Comparison of ENCODE assay signal across 31 mouse cellular contexts in genomic region chr5:26079023-26079422, GRCm38 (mm10). TPM values are rescaled to one million over a fixed set of nuclear protein-coding genes. Genes with fewer than 3 reads are reported as not detected.
A peak's percentile ranks its signal among the peaks of the same experiment; 100 is the strongest.
DNase-seq lines count a peak whose midpoint lies in the region; ATAC-seq and TF ChIP-seq lines count a peak whose summit lies in the region.
"Not testable (repeated sequence)": the region's sequence is repeated elsewhere in the genome, so short reads cannot be mapped to it uniquely, and the experiment has no call there.
"Had no signal": no experiment of that assay in that cellular context is flagged by ENCODE, and none has a peak within 500 bp of the region (broad histone marks: within the 10 kb centered on the region; RNA-seq: fewer than 3 reads in every experiment).

No protein-coding gene starts in this region.

- not testable (repeated sequence) for H3K9ac ChIP-seq in hindbrain, embryonic 11.5 days (ENCODE audit: low read depth, low read length); limb, embryonic 11.5 days (ENCODE audit: low read length); midbrain, embryonic 14.5 days (replicated peaks; ENCODE audit: low read length)

- peak; percentile 3 for DNase-seq in adrenal gland, postnatal 10 days
- DNase-seq in embryo, embryonic 10 days (ENCODE audit: low spot score): peak; percentile 42
- peak; percentile 26 for DNase-seq in hindbrain, embryonic 11.5 days (ENCODE audit: low spot score)
- DNase-seq in limb, embryonic 11.5 days (ENCODE audit: low spot score): peak; percentile 21
- peak; percentile 3 for DNase-seq in midbrain, embryonic 14.5 days
- DNase-seq in thymus, postnatal 4 days: peak; percentile 3

- H3K4me1 ChIP-seq in E14TG2a.4 (replicated peaks; ENCODE audit: low read depth, low read length); hindbrain, embryonic 11.5 days (replicated peaks; ENCODE audit: control insufficient read depth, insufficient read depth, low read length); limb, embryonic 11.5 days (ENCODE audit: control insufficient read depth, insufficient read depth, low read length); midbrain, embryonic 14.5 days (ENCODE audit: control insufficient read depth, insufficient read depth, low read length): not testable (repeated sequence)

- H3K36me3 ChIP-seq in E14TG2a.4 (ENCODE audit: insufficient read depth, low read length); hindbrain, embryonic 11.5 days (ENCODE audit: control insufficient read depth, insufficient read depth, low read length); limb, embryonic 11.5 days (ENCODE audit: control insufficient read depth, insufficient read depth, low read length); midbrain, embryonic 14.5 days (ENCODE audit: control insufficient read depth, insufficient read depth, low read length): not testable (repeated sequence)

- not testable (repeated sequence) for H3K4me3 ChIP-seq in E14TG2a.4 (replicated peaks; ENCODE audit: low read length); hindbrain, embryonic 11.5 days (ENCODE audit: low read depth, low read length); limb, embryonic 11.5 days (ENCODE audit: low read depth, low read length); midbrain, embryonic 14.5 days (replicated peaks; ENCODE audit: low read depth, low read length)

- ATAC-seq in hindbrain, embryonic 11.5 days (ENCODE audit: low FRiP score); limb, embryonic 11.5 days (ENCODE audit: insufficient number of reproducible peaks, low FRiP score, low TSS enrichment, low read depth); midbrain, embryonic 14.5 days (ENCODE audit: low FRiP score, low TSS enrichment): not testable (repeated sequence)

- not testable (repeated sequence) for H3K4me2 ChIP-seq in hindbrain, embryonic 11.5 days (replicated peaks; ENCODE audit: low read depth, low read length); limb, embryonic 11.5 days (ENCODE audit: low read depth, severe bottlenecking); midbrain, embryonic 14.5 days (ENCODE audit: low read length)

- TF ChIP-seq CTCF in E14TG2a.4 (conservative IDR thresholded peaks at IDR 0.05; ENCODE audit: low read length): peak; percentile 19; the same call in 1 of the 2 replicates

- peaks cover 10% of the 10 kb centered on the region for H3K9me3 ChIP-seq in E14TG2a.4 (ENCODE audit: low read length)
- H3K9me3 ChIP-seq in hindbrain, embryonic 11.5 days (ENCODE audit: control insufficient read depth, low read length); limb, embryonic 11.5 days (ENCODE audit: control insufficient read depth, low read length); midbrain, embryonic 14.5 days (ENCODE audit: control insufficient read depth, low read length): not testable (repeated sequence)

- not testable (repeated sequence) for H3K27ac ChIP-seq in hindbrain, embryonic 11.5 days (ENCODE audit: low read depth, low read length); limb, embryonic 11.5 days (replicated peaks; ENCODE audit: low read depth, low read length); midbrain, embryonic 14.5 days (replicated peaks; ENCODE audit: low read depth, low read length)

- H3K27me3 ChIP-seq in E14TG2a.4 (ENCODE audit: insufficient read depth, low read length); hindbrain, embryonic 11.5 days (ENCODE audit: control insufficient read depth, insufficient read depth, low read length); limb, embryonic 11.5 days (ENCODE audit: control insufficient read depth, insufficient read depth, low read length); midbrain, embryonic 14.5 days (ENCODE audit: control insufficient read depth, insufficient read depth, low read length): not testable (repeated sequence)

RNA-seq across cellular contexts. Expression of gene Gm10471, which starts 10.1 kb away (rescaled TPM):
- total RNA-seq in adrenal gland, postnatal 10 days (2021): not detected
- polyA plus RNA-seq in hindbrain, embryonic 11.5 days (2014; fragmentation: Nextera tagmentation; extraction: Ambion mirVana): not detected in 2 replicates
- polyA plus RNA-seq in limb, embryonic 11.5 days (2014; fragmentation: Nextera tagmentation; extraction: Ambion mirVana): not detected in 2 replicates
- polyA plus RNA-seq in midbrain, embryonic 14.5 days (2014; fragmentation: Nextera tagmentation; extraction: Ambion mirVana): 0.18 TPM in 1 of 2 replicates, not detected in the other
- total RNA-seq: adrenal gland, postnatal 36 days; gastrocnemius, postnatal 10 days; heart, adult 8-10 months; heart, postnatal 10 days; hematopoietic stem cell, adult 5-6 weeks; layer of hippocampus, adult 2 months; layer of hippocampus, postnatal 14 days; left cerebral cortex, adult 2 months; left cerebral cortex, postnatal 25 days; midbrain, postnatal 0 days had no signal
- polyA plus RNA-seq: cerebellum, adult 2 months; embryonic facial prominence, embryonic 10.5 days; forebrain, embryonic 13.5 days; G1E; gonadal fat pad, adult 2 months; heart, embryonic 13.5 days; intestine, embryonic 14.5 days; liver, embryonic 13.5 days; midbrain, embryonic 10.5 days; midbrain, postnatal 0 days; myocyte; neural tube, embryonic 12.5 days had no signal

RNA-seq across cellular contexts. Expression of gene Gm7347, which starts 20.6 kb away (rescaled TPM):
- not detected for total RNA-seq in adrenal gland, postnatal 10 days (2021)
- polyA plus RNA-seq in hindbrain, embryonic 11.5 days (2014; fragmentation: Nextera tagmentation; extraction: Ambion mirVana): 0.09 TPM in 1 of 2 replicates, not detected in the other
- not detected in 2 replicates for polyA plus RNA-seq in limb, embryonic 11.5 days (2014; fragmentation: Nextera tagmentation; extraction: Ambion mirVana)
- polyA plus RNA-seq in midbrain, embryonic 14.5 days (2014; fragmentation: Nextera tagmentation; extraction: Ambion mirVana): 0.09 and 0.20 TPM in 2 replicates
- total RNA-seq: adrenal gland, postnatal 36 days; gastrocnemius, postnatal 10 days; heart, adult 8-10 months; heart, postnatal 10 days; hematopoietic stem cell, adult 5-6 weeks; layer of hippocampus, adult 2 months; layer of hippocampus, postnatal 14 days; left cerebral cortex, adult 2 months; left cerebral cortex, postnatal 25 days; midbrain, postnatal 0 days had no signal
- polyA plus RNA-seq: embryonic facial prominence, embryonic 10.5 days; forebrain, embryonic 13.5 days; G1E; gonadal fat pad, adult 2 months; intestine, embryonic 14.5 days; liver, embryonic 13.5 days; midbrain, embryonic 10.5 days; myocyte had no signal

RNA-seq across cellular contexts. Expression of gene 5031410I06Rik, which starts 26.1 kb away (rescaled TPM):
- total RNA-seq in adrenal gland, postnatal 10 days (2021): not detected
- 0.23 TPM in 1 of 2 replicates, not detected in the other for polyA plus RNA-seq in hindbrain, embryonic 11.5 days (2014; fragmentation: Nextera tagmentation; extraction: Ambion mirVana)
- polyA plus RNA-seq in limb, embryonic 11.5 days (2014; fragmentation: Nextera tagmentation; extraction: Ambion mirVana): not detected in 2 replicates
- 0.24 and 0.32 TPM in 2 replicates for polyA plus RNA-seq in midbrain, embryonic 14.5 days (2014; fragmentation: Nextera tagmentation; extraction: Ambion mirVana)
- total RNA-seq: adrenal gland, postnatal 36 days; gastrocnemius, postnatal 10 days; heart, adult 8-10 months; heart, postnatal 10 days; hematopoietic stem cell, adult 5-6 weeks; layer of hippocampus, adult 2 months; layer of hippocampus, postnatal 14 days; left cerebral cortex, adult 2 months; left cerebral cortex, postnatal 25 days; midbrain, postnatal 0 days had no signal
- polyA plus RNA-seq: cerebellum, adult 2 months; forebrain, embryonic 13.5 days; G1E; gonadal fat pad, adult 2 months; intestine, embryonic 14.5 days; kidney, embryonic 15.5 days; limb, embryonic 15.5 days; liver, embryonic 13.5 days; midbrain, embryonic 10.5 days; myocyte; neural tube, embryonic 12.5 days; urinary bladder, adult 2 months had no signal

RNA-seq across cellular contexts. Expression of gene Speer4a, which starts 39.7 kb away (rescaled TPM):
- total RNA-seq in adrenal gland, postnatal 10 days (2021): under 1 TPM in 1 of 2 experiments, not detected in 1; 0.18 TPM
- polyA plus RNA-seq in hindbrain, embryonic 11.5 days (2014; fragmentation: Nextera tagmentation; extraction: Ambion mirVana): not detected in 2 replicates
- 0.07 TPM in 1 of 2 replicates, not detected in the other for polyA plus RNA-seq in limb, embryonic 11.5 days (2014; fragmentation: Nextera tagmentation; extraction: Ambion mirVana)
- polyA plus RNA-seq in midbrain, embryonic 14.5 days (2014; fragmentation: Nextera tagmentation; extraction: Ambion mirVana): 0.22 TPM in 1 of 2 replicates, not detected in the other
- total RNA-seq: adrenal gland, postnatal 36 days; gastrocnemius, postnatal 10 days; heart, adult 8-10 months; heart, postnatal 10 days; hematopoietic stem cell, adult 5-6 weeks; layer of hippocampus, adult 2 months; layer of hippocampus, postnatal 14 days; left cerebral cortex, adult 2 months; left cerebral cortex, postnatal 25 days had no signal
- polyA plus RNA-seq: forebrain, embryonic 13.5 days; G1E; gonadal fat pad, adult 2 months; heart, embryonic 13.5 days; kidney, embryonic 15.5 days; liver, embryonic 13.5 days; myocyte; neural tube, embryonic 12.5 days had no signal

RNA-seq across cellular contexts. Expression of gene Gm10220, which starts 42.2 kb away (rescaled TPM):
- not detected for total RNA-seq in adrenal gland, postnatal 10 days (2021)
- polyA plus RNA-seq in hindbrain, embryonic 11.5 days (2014; fragmentation: Nextera tagmentation; extraction: Ambion mirVana): 0.12 TPM in 1 of 2 replicates, not detected in the other
- not detected in 2 replicates for polyA plus RNA-seq in limb, embryonic 11.5 days (2014; fragmentation: Nextera tagmentation; extraction: Ambion mirVana)
- polyA plus RNA-seq in midbrain, embryonic 14.5 days (2014; fragmentation: Nextera tagmentation; extraction: Ambion mirVana): 0.11 TPM in 1 of 2 replicates, not detected in the other
- total RNA-seq: adrenal gland, postnatal 36 days; gastrocnemius, postnatal 10 days; heart, postnatal 10 days; hematopoietic stem cell, adult 5-6 weeks; layer of hippocampus, adult 2 months; layer of hippocampus, postnatal 14 days; left cerebral cortex, adult 2 months; left cerebral cortex, postnatal 25 days; midbrain, postnatal 0 days had no signal
- polyA plus RNA-seq: cerebellum, adult 2 months; embryonic facial prominence, embryonic 10.5 days; forebrain, embryonic 13.5 days; G1E; gonadal fat pad, adult 2 months; intestine, embryonic 14.5 days; kidney, embryonic 15.5 days; liver, embryonic 13.5 days; midbrain, embryonic 10.5 days; myocyte; neural tube, embryonic 12.5 days; urinary bladder, adult 2 months had no signal
